Mouse (Mus musculus): ENCODE data around the gene Zfp106. TPM values are rescaled to one million over a fixed set of nuclear protein-coding genes. Genes with fewer than 3 reads are reported as not detected.

Gene Zfp106
- polyA plus RNA-seq, 1 experiment from 2014 or later: 48.4 TPM

DNA sequence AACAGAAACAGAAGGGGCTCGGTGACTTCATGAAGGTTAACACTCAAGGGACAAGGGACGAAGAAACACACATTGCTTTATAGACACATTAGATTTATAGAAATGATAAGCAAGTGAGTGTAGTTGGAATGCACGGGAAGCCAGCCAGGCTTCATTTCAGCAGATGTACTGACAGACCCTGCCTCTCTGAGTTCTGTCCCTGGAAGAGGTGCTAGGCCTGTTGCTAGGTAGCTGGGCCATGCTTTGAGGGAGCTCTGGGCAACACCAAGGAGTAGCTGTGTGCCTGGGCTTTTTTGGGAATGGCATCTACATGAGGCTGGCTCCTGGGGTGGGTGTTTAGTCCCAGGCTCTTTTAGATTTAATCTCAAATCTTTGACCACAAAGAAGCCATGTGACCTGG is 67.1 kb downstream of the Zfp106 start:
- Histone ChIP-seq H3K4me3 (no peak overlapping the region), H3K36me3 (ENCODE audit: poor library complexity, severe bottlenecking) (no peaks in the 10 kb centered on the region), H3K27me3 (no peaks in the 10 kb centered on the region), H3K9ac (no peak overlapping the region), H3K4me2 (no peak overlapping the region), H3K9me3 (replicated peaks) (no peaks in the 10 kb centered on the region), H3K4me1 (0 out of 2 replicates have a peak, but pooled peaks cover 2% of the 10 kb centered on the region), H3K27ac (no peak overlapping the region)
- 81% methylated on average over 3 of the region's 3 CpGs for WGBS
- ATAC-seq: no peak

DNA sequence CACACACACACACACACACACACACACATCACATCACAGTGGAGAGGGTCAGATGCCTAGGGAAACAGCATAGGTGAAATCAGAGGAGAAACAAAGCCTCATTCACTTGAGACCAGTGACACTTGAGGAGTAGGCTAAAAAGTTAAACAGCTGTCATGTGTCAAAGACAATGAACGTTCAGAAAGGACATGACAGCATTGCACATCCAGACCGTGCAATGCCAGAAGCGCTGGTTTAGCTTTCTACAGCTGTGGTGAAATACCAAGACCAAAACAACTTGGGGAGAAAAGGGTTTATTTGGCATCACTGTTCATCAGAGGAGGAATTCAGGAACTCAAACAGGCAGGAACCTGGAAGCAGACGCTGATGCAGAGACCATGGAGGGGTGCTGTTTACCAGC is 70.4 kb downstream of the Zfp106 start:
- H3K9ac ChIP-seq: no peak overlapping the region
- ATAC-seq: no peak
- 75% methylated on average over 4 of the region's 4 CpGs for WGBS
- no peaks in the 10 kb centered on the region for H3K27me3 ChIP-seq
- H3K27ac ChIP-seq: no peak overlapping the region
- no peak overlapping the region for H3K4me2 ChIP-seq
- no peaks in the 10 kb centered on the region for H3K4me1 ChIP-seq
- no peaks in the 10 kb centered on the region for H3K9me3 ChIP-seq (replicated peaks)
- H3K36me3 ChIP-seq (ENCODE audit: poor library complexity, severe bottlenecking): no peaks in the 10 kb centered on the region
- no peak overlapping the region for H3K4me3 ChIP-seq

DNA sequence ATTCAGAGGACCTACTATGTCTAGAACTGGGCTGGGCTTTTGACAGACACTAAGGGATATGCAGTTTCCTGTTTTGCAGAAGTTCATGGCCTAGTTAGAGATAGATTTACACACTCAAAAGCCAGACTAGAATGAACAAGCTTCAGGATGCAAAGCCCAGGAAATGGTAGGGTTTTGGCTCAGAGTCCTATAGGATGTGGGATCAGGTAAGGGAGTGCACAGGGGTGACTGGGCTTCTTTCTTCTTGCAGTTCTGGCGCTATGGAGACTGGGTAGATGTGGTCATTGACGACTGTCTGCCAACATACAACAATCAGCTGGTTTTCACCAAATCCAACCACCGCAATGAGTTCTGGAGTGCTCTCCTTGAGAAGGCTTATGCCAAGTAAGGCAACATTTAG is 79.4 kb downstream of the Zfp106 start:
- Histone ChIP-seq H3K4me2 (no peak overlapping the region), H3K4me3 (no peak overlapping the region), H3K4me1 (no peaks in the 10 kb centered on the region), H3K9me3 (replicated peaks) (no peaks in the 10 kb centered on the region), H3K27ac (no peak overlapping the region), H3K27me3 (no peaks in the 10 kb centered on the region), H3K36me3 (ENCODE audit: poor library complexity, severe bottlenecking) (no peaks in the 10 kb centered on the region), H3K9ac (no peak overlapping the region)
- ATAC-seq: no peak
- WGBS: 98% methylated on average over 3 of the region's 3 CpGs

DNA sequence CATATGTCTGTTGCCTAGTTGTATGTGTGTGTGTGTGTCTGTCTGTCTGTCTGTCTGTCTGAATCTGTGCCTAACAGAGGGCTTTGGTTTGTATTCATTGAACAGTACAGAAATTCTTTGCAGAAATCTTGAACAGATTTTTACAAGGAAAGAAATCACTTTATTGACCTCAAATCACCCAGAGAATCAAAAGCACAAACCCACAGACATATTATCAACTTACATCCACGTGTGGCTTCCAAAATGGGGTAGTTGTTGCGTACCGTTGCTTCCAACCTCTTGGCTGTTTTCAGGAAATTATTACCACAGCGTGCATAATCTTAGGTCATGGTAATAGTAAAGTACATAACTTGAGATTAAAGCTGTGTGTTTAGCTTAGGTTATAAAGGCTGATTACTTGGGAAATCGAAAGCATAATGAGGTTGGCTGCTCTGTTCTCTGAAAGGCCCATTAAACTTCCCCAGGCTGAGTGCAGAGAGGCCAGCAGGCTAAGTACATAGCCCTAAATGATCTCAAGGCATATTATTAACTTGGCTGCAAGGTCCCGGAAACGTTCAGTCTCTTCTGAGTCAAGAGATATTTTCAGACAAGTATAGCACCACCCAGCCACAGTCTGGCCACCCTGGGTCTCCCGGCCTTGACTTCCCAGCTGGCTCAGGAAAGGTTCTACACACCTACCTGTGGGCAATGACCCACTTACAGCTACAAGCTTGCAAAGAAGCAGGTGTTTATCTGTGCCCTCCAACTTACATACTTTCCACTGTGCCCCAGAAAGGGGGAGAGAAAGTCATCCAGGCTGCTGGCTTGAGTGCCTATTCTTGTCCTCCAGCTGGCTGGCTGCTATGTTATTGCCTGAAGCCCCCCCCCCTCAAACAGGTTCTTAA is 80.9 kb downstream of the Zfp106 start:
- H3K36me3 ChIP-seq (ENCODE audit: poor library complexity, severe bottlenecking): no peaks in the 10 kb centered on the region
- H3K9me3 ChIP-seq (replicated peaks): no peaks in the 10 kb centered on the region
- no peak for ATAC-seq
- H3K27me3 ChIP-seq: no peaks in the 10 kb centered on the region
- 83% methylated on average over 8 of the region's 8 CpGs for WGBS
- H3K4me3 ChIP-seq: no peak overlapping the region
- H3K4me2 ChIP-seq: no peak overlapping the region
- no peak overlapping the region for H3K27ac ChIP-seq
- H3K4me1 ChIP-seq: no peaks in the 10 kb centered on the region
- no peak overlapping the region for H3K9ac ChIP-seq

DNA sequence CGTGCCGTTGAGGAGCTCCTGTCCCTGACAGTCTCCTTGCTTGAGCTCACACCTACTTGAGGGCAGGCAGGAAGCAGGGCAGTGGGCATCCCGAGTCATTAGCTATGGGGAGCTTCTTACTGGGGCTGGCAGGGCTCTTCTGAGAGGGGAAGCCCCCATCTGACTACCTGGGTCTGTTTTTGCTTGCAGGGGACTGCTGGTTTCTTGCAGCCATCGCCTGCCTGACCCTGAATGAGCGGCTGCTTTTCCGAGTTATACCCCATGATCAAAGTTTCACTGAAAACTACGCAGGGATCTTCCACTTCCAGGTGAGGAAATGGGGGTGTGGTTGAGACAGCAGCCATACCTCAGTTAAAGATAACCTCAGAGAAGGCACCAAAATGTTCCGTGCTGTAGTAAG is 81.7 kb downstream of the Zfp106 start:
- Histone ChIP-seq H3K9ac (no peak overlapping the region), H3K27me3 (no peaks in the 10 kb centered on the region), H3K4me2 (no peak overlapping the region), H3K36me3 (ENCODE audit: poor library complexity, severe bottlenecking) (no peaks in the 10 kb centered on the region), H3K9me3 (replicated peaks) (no peaks in the 10 kb centered on the region), H3K27ac (no peak overlapping the region), H3K4me1 (no peaks in the 10 kb centered on the region), H3K4me3 (no peak overlapping the region)
- no peak for ATAC-seq
- WGBS: 78% methylated on average over 8 of the region's 8 CpGs

DNA sequence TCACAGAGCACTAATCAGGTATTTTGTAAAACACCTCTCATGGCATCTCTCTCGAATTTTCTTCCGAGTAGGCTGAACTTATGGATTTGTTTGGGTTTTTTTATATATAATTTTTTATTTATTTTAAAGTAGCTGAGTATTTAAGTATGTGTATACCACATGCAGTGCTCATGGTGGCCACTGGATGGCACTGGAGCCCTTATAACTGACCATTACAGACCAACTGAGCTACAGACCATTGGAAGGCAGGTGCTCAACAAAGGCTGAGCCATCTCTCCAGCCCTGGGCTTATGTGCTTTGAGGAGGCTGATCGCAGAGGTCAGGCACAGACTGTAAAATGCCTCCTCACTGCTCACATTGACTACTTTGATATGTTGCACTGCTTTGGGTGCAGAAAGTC is 85.0 kb downstream of the Zfp106 start:
- 71% methylated on average over 3 of the region's 3 CpGs for WGBS
- no peak overlapping the region for H3K4me3 ChIP-seq
- no peak for ATAC-seq
- no peak overlapping the region for H3K9ac ChIP-seq
- no peaks in the 10 kb centered on the region for H3K27me3 ChIP-seq
- peaks cover 8% of the 10 kb centered on the region; the same call in 1 of the 2 replicates for H3K4me1 ChIP-seq
- H3K36me3 ChIP-seq (ENCODE audit: poor library complexity, severe bottlenecking): no peaks in the 10 kb centered on the region
- H3K9me3 ChIP-seq (replicated peaks): 0 out of 2 replicates have a peak, but pooled peaks cover 6% of the 10 kb centered on the region
- H3K27ac ChIP-seq: no peak overlapping the region
- no peak overlapping the region for H3K4me2 ChIP-seq

DNA sequence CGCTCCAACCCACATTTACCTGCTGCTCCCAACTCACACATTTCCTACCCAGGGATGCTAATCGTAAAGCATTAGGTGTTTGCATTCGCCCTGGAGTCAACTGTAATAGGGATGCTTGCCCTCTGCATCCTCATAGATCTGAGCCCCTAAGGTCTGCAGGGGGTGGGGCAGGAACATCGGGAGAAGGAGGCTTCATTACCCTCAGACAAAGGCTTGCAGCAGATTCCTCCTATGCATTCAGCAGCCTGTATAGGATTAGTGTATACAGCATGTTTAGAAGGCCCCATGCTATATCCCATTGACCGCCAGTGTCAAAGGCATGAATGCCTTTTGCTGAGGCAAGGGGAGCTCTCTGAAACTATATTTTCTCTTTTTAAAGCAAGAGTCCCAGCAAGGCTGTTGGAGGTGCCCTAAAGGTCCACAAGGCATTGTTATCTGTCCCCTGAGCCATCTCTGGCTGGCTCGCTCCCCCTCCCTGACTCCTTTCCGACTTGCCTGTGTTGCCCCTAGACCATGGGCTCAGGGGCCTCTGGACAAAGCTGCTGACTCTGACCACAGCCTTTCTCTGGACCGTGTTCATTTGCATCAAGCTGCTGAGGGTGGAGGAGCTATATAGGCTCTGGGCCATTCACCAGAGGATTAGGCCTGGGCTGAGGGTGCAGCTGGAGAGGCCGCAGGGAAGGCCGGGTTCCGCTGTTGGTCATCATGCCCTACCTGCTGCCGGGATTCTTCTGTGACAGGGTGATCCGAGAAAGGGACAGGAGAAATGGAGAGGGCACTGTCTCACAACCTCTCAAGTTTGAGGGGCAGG is 87.2 kb downstream of the Zfp106 start:
- no peak for ATAC-seq
- H3K4me3 ChIP-seq: no peak overlapping the region
- 29% methylated on average over 13 of the region's 13 CpGs for whole genome bisulfite sequencing
- no peaks in the 10 kb centered on the region for H3K36me3 ChIP-seq (ENCODE audit: poor library complexity, severe bottlenecking)
- peaks cover 8% of the 10 kb centered on the region; the same call in 1 of the 2 replicates for H3K4me1 ChIP-seq
- H3K4me2 ChIP-seq: no peak overlapping the region
- H3K9ac ChIP-seq: no peak overlapping the region
- H3K27me3 ChIP-seq: no peaks in the 10 kb centered on the region
- H3K9me3 ChIP-seq (replicated peaks): 0 out of 2 replicates have a peak, but pooled peaks cover 6% of the 10 kb centered on the region
- H3K27ac ChIP-seq: no peak overlapping the region

DNA sequence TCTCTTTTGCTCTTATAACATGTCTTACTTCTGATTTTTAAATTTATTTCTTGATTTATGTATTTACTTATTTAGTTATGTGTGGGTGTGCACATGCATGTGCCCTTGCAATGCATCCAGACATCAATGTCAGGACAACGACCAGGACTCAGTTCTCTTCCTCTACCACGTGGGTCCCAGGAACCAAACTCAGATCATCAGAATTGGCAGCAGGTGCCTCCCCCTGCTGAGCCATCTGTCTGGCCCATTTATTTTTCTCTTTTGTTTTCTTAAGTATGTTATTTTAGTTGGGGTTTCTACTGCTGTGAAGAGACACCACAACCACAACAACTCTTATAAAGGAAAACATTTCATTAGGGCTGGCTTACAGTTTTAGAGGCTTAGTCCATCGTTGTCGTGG is 92.8 kb downstream of the Zfp106 start:
- H3K4me2 ChIP-seq: no peak overlapping the region
- H3K9me3 ChIP-seq (replicated peaks): 0 out of 2 replicates have a peak, but pooled peaks cover 6% of the 10 kb centered on the region
- no peak overlapping the region for H3K9ac ChIP-seq
- no peak for ATAC-seq
- no peak overlapping the region for H3K4me3 ChIP-seq
- no peaks in the 10 kb centered on the region for H3K4me1 ChIP-seq
- no peak overlapping the region for H3K27ac ChIP-seq
- 61% methylated on average over 4 of the region's 4 CpGs for WGBS
- no peaks in the 10 kb centered on the region for H3K27me3 ChIP-seq
- no peaks in the 10 kb centered on the region for H3K36me3 ChIP-seq (ENCODE audit: poor library complexity, severe bottlenecking)

DNA sequence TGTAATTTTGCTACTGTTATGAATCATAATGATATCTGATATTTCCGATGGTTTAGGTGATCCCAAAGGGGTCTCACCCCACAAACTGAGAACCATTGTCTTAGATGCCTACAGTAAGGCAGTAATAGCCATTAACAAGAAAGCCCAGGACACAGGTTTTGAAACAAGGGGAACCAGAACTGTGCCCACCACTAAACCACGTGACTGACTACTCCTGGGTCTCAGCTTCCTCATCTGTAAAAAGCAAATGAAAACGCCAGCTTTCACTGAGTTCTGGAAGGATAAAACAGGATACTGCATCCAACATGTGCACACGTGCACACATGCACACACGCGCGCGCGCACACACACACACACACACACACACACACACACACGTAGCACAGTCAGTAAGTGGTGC is 93.9 kb downstream of the Zfp106 start:
- H3K9me3 ChIP-seq (replicated peaks): 0 out of 2 replicates have a peak, but pooled peaks cover 6% of the 10 kb centered on the region
- H3K27me3 ChIP-seq: no peaks in the 10 kb centered on the region
- no peaks in the 10 kb centered on the region for H3K4me1 ChIP-seq
- H3K4me2 ChIP-seq: no peak overlapping the region
- H3K9ac ChIP-seq: no peak overlapping the region
- no peaks in the 10 kb centered on the region for H3K36me3 ChIP-seq (ENCODE audit: poor library complexity, severe bottlenecking)
- 93% methylated on average over 10 of the region's 10 CpGs for WGBS
- H3K4me3 ChIP-seq: no peak overlapping the region
- ATAC-seq: no peak
- H3K27ac ChIP-seq: no peak overlapping the region

DNA sequence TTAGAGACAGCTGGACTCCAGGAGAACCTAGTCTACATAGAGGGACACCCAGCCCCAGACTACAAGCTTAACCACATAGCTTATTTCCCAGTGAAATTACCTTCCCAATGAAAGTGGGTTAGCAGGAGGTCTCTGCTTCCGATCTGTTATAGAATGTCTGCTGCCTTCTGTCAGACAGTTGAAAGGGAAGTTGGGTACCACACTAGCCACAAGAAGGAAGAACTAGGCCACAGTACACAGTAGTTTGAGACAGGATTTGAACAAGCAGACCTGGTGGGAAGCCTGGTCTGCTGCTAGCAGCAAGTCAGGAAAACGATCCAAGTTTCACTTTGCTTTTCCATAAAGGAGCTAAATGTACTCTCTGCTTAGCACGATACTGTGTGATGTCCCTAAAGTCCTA is 94.4 kb downstream of the Zfp106 start:
- no peaks in the 10 kb centered on the region for H3K27me3 ChIP-seq
- no peak overlapping the region for H3K4me3 ChIP-seq
- no peak for ATAC-seq
- no peaks in the 10 kb centered on the region for H3K36me3 ChIP-seq (ENCODE audit: poor library complexity, severe bottlenecking)
- 91% methylated on average over 3 of the region's 3 CpGs for WGBS
- no peaks in the 10 kb centered on the region for H3K4me1 ChIP-seq
- 0 out of 2 replicates have a peak, but pooled peaks cover 6% of the 10 kb centered on the region for H3K9me3 ChIP-seq (replicated peaks)
- no peak overlapping the region for H3K4me2 ChIP-seq
- no peak overlapping the region for H3K9ac ChIP-seq
- H3K27ac ChIP-seq: no peak overlapping the region

DNA sequence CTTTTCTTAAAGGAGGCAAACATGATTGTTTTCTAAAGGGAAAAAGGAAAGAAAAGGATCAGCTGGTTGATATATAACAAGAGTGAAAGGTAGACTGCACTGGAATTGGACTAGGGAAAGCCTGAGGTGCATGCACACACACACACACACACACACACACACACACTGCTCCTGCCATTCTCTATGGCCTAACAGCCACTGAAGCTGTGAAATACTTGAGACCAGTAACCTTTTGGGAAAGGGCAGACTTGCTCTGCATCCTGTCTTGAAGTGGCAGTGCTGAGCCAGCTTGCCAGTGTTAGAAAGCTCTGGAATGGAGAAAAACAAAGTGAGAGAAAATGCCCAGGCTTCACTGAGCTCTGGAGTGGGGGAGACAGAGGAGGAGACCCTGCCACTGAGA is 95.6 kb downstream of the Zfp106 start:
- H3K4me1 ChIP-seq: no peaks in the 10 kb centered on the region
- no peaks in the 10 kb centered on the region for H3K9me3 ChIP-seq (replicated peaks)
- no peak overlapping the region for H3K9ac ChIP-seq
- H3K27ac ChIP-seq: no peak overlapping the region
- no peak overlapping the region for H3K4me2 ChIP-seq
- no peak for ATAC-seq
- no peak overlapping the region for H3K4me3 ChIP-seq
- H3K27me3 ChIP-seq: no peaks in the 10 kb centered on the region
- no peaks in the 10 kb centered on the region for H3K36me3 ChIP-seq (ENCODE audit: poor library complexity, severe bottlenecking)

DNA sequence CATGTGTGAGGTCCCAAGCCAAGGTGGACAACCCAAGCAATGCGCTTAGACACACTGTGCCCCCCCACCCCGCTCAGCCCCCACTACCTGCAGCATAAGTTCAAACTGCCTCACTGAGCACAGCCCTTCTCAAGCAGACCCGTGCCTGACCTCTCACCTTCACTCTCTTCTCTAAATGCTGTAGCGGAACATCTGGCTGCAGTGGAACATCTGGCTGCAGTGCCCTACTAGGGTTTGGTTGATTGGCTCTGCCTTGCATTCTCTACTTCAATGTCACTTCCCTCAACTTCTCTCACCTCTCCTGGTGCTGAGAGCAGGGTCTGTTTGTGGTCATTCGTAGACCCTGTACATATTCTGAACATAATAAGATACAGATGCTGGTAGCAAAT is 98.3 kb downstream of the Zfp106 start:
- Histone ChIP-seq H3K27ac (no peak overlapping the region), H3K4me2 (no peak overlapping the region), H3K9me3 (replicated peaks) (no peaks in the 10 kb centered on the region), H3K36me3 (ENCODE audit: poor library complexity, severe bottlenecking) (no peaks in the 10 kb centered on the region), H3K4me1 (no peaks in the 10 kb centered on the region), H3K27me3 (no peaks in the 10 kb centered on the region), H3K9ac (no peak overlapping the region), H3K4me3 (no peak overlapping the region)
- 89% methylated on average over 5 of the region's 5 CpGs for WGBS
- no peak for ATAC-seq
